Mouse (Mus musculus): ENCODE data around the gene Timm8a2. TPM values are rescaled to one million over a fixed set of nuclear protein-coding genes. Genes with fewer than 3 reads are reported as not detected.

Timm8a2 gene
- total and polyA plus RNA-seq, 3 experiments: 0.18 TPM; not detected in 2

- TF ChIP-seq CTCF (IDR thresholded peaks at IDR 0.05 in 2 of 3, conservative IDR thresholded peaks at IDR 0.05 in 1 of 3; ENCODE audit: control insufficient read depth in 1 of 3, insufficient read depth in 1 of 3, low read depth in 2 of 3, low read length in 3 of 3, poor library complexity in 1 of 3, severe bottlenecking in 1 of 3) (no peak), UBTF (IDR thresholded peaks at IDR 0.05; ENCODE audit: borderline replicate concordance, insufficient read depth, low read depth, low read length) (no peak), SIN3A (IDR thresholded peaks at IDR 0.05; ENCODE audit: low read length) (peak; percentile 87), E2F4 (IDR thresholded peaks at IDR 0.05; ENCODE audit: borderline replicate concordance, low read depth, low read length) (no peak), MYC (IDR thresholded peaks at IDR 0.05; ENCODE audit: low read depth, low read length) (peak; percentile 92)
These were observed 10.5 kb upstream of the Timm8a2 start (continued) for GRCm38 (mm10) chr14:122023928-122024327.

GRCm38 (mm10) chr14:122028926-122029745, 5.3 kb upstream of the Timm8a2 start:
- Histone ChIP-seq H3K4me3 (ENCODE audit: control insufficient read depth in 1 of 2, insufficient read depth in 1 of 2, low read depth in 2 of 2, low read length in 2 of 2) (no peak overlapping the region), H3K79me2 (ENCODE audit: control insufficient read depth, insufficient read depth, low read length, poor library complexity) (no peaks in the 10 kb centered on the region), H3K27me3 (ENCODE audit: control insufficient read depth in 1 of 2, insufficient read depth in 2 of 2, low read length in 2 of 2) (no peaks in the 10 kb centered on the region), H3K9ac (ENCODE audit: control insufficient read depth, low read depth, low read length, poor library complexity, severe bottlenecking) (no peak overlapping the region), H3K9me3 (replicated peaks; ENCODE audit: insufficient read depth, low read length) (no peaks in the 10 kb centered on the region), H3K36me3 (ENCODE audit: control insufficient read depth in 1 of 2, insufficient read depth in 2 of 2, low read length in 2 of 2) (peaks cover 0 to 22% of the 10 kb centered on the region in 2 experiments; a peak in 2 of 4 replicates), H3K4me1 (ENCODE audit: control insufficient read depth in 1 of 2, insufficient read depth in 2 of 2, low read length in 2 of 2) (peaks cover 15 to 28% of the 10 kb centered on the region in 2 experiments), H3K27ac (ENCODE audit: control insufficient read depth, low read depth, low read length) (peak overlapping the region; percentile 12; the same call in 1 of the 2 replicates)
- TF ChIP-seq SMC3 (IDR thresholded peaks at IDR 0.05; ENCODE audit: low read depth, low read length) (no peak), E2F4 (IDR thresholded peaks at IDR 0.05; ENCODE audit: borderline replicate concordance, low read depth, low read length) (no peak), TAL1 (IDR thresholded peaks at IDR 0.05; ENCODE audit: low read length) (no peak), NRF1 (IDR thresholded peaks at IDR 0.05; ENCODE audit: insufficient read depth, low read depth, low read length, poor library complexity, severe bottlenecking) (no peak), MXI1 (IDR thresholded peaks at IDR 0.05; ENCODE audit: low read depth, low read length) (no peak), TCF12 (IDR thresholded peaks at IDR 0.05; ENCODE audit: low read depth, low read length) (no peak), BHLHE40 (IDR thresholded peaks at IDR 0.05; ENCODE audit: borderline replicate concordance, low read depth, low read length) (no peak), ZMIZ1 (IDR thresholded peaks at IDR 0.05; ENCODE audit: low read depth, low read length) (no peak)
- peak; percentile 66 for DNase-seq (ENCODE audit: low read depth, low spot score)

GRCm38 (mm10) chr14:122029851-122030250, 4.6 kb upstream of the Timm8a2 start:
- H3K9me3 ChIP-seq (replicated peaks; ENCODE audit: insufficient read depth, low read length): no peaks in the 10 kb centered on the region
- no peak for DNase-seq (ENCODE audit: low read depth, low spot score)
- no peak for TF ChIP-seq UBTF (IDR thresholded peaks at IDR 0.05; ENCODE audit: borderline replicate concordance, insufficient read depth, low read depth, low read length)
- TF ChIP-seq GABPA (IDR thresholded peaks at IDR 0.05; ENCODE audit: low read depth, low read length): no peak
- no peak for TF ChIP-seq CHD1 (IDR thresholded peaks at IDR 0.05; ENCODE audit: low read depth, low read length)
- TF ChIP-seq KAT2A (conservative IDR thresholded peaks at IDR 0.05; ENCODE audit: low read depth, low read length): no peak
- no peak for TF ChIP-seq MYB (IDR thresholded peaks at IDR 0.05; ENCODE audit: low read depth, low read length)
- TF ChIP-seq SIN3A (IDR thresholded peaks at IDR 0.05; ENCODE audit: low read length): no peak
- no peak for TF ChIP-seq MAX (IDR thresholded peaks at IDR 0.05; ENCODE audit: low read length)
- TF ChIP-seq ELF1 (IDR thresholded peaks at IDR 0.05; ENCODE audit: low read depth, low read length): no peak
- TF ChIP-seq E2F4 (IDR thresholded peaks at IDR 0.05; ENCODE audit: borderline replicate concordance, low read depth, low read length): no peak
- TF ChIP-seq SMC3 (IDR thresholded peaks at IDR 0.05; ENCODE audit: low read depth, low read length): no peak
- TF ChIP-seq MYC (IDR thresholded peaks at IDR 0.05; ENCODE audit: low read depth, low read length): no peak
- no peak for TF ChIP-seq POLR2AphosphoS5 (IDR thresholded peaks at IDR 0.05; ENCODE audit: borderline replicate concordance, low read depth, low read length)
- no peak for TF ChIP-seq USF2 (IDR thresholded peaks at IDR 0.05; ENCODE audit: borderline replicate concordance in 1 of 2, insufficient read depth in 1 of 2, low read depth in 1 of 2, low read length in 2 of 2)
- no peak for TF ChIP-seq USF1 (IDR thresholded peaks at IDR 0.05; ENCODE audit: low read depth, low read length)
- no peak for TF ChIP-seq RAD21 (IDR thresholded peaks at IDR 0.05; ENCODE audit: low read depth, low read length)
- TF ChIP-seq MAFK (IDR thresholded peaks at IDR 0.05; ENCODE audit: borderline replicate concordance, low read depth, low read length): no peak
- TF ChIP-seq MXI1 (IDR thresholded peaks at IDR 0.05; ENCODE audit: low read depth, low read length): no peak
- no peaks in the 10 kb centered on the region for H3K79me2 ChIP-seq (ENCODE audit: control insufficient read depth, insufficient read depth, low read length, poor library complexity)
- H3K36me3 ChIP-seq (ENCODE audit: control insufficient read depth in 1 of 2, insufficient read depth in 2 of 2, low read length in 2 of 2): peaks cover 0 to 15% of the 10 kb centered on the region in 2 experiments; a peak in 2 of 4 replicates
- H3K27ac ChIP-seq (ENCODE audit: control insufficient read depth, low read depth, low read length): no peak overlapping the region
- H3K4me1 ChIP-seq (ENCODE audit: control insufficient read depth in 1 of 2, insufficient read depth in 2 of 2, low read length in 2 of 2): peaks cover 12 to 21% of the 10 kb centered on the region in 2 experiments
- no peaks in the 10 kb centered on the region for H3K27me3 ChIP-seq (ENCODE audit: control insufficient read depth in 1 of 2, insufficient read depth in 2 of 2, low read length in 2 of 2)
- no peak overlapping the region for H3K4me3 ChIP-seq (ENCODE audit: control insufficient read depth in 1 of 2, insufficient read depth in 1 of 2, low read depth in 2 of 2, low read length in 2 of 2)
- H3K9ac ChIP-seq (ENCODE audit: control insufficient read depth, low read depth, low read length, poor library complexity, severe bottlenecking): no peak overlapping the region

Measured in MEL (cell line).